Mouse (Mus musculus): ENCODE data around the gene Hsd11b2. TPM values are rescaled to one million over a fixed set of nuclear protein-coding genes. Genes with fewer than 3 reads are reported as not detected.

Hsd11b2 gene
- total RNA-seq (2021), result not detected
- long read RNA-seq, experiment 1, result 0 reads
- long read RNA-seq, experiment 2, result 0 reads

DNA sequence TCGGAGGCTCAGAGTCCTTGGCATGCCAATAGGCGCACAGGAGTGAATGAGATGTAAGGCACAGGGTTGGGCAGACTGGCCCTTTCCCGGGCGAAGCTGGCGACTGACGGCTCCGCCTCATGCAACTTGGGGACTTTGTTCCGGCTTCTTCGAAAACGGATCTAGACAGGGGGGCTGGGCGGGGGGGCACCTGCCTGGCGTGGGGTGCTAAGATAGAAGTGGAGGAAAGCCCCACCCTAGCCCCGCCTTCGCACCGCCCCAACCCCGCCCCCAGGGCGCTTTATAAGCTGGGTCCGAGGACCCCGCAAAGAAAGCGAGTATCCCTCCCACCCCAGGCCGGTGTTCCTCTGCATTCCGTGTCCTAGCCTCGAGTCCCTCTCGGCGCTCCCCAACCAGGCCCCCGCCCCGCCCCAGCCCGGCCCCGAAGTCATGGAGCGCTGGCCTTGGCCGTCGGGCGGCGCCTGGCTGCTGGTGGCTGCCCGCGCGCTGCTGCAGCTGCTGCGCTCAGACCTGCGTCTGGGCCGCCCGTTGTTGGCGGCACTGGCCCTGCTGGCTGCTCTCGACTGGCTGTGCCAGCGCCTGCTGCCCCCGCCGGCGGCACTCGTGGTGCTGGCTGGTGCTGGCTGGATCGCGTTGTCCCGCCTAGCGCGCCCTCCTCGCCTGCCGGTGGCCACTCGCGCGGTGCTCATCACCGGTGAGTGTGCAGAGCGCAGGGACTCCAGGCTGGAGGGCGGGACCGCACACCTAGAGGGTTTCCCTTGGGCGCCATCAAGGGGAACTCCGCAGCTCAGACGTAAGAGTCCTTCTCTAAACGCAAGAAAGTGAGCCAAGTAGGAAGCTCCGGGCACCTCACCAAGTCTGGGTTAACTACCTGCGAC is at the start of gene Hsd11b2:
Gene Hsd11b2, plus strand, starts transcription at position 320 of the 878 bp plus-strand sequence.
- Histone ChIP-seq H3K4me3 (peak within 1 kb of the TSS; percentile 51), H3K27ac (no peak within 1 kb of the TSS)
- DNase-seq (ENCODE audit: low spot score in 2 of 2), result no peak
- TF ChIP-seq CTCF (conservative IDR thresholded peaks at IDR 0.05), result peak; percentile 26

DNA sequence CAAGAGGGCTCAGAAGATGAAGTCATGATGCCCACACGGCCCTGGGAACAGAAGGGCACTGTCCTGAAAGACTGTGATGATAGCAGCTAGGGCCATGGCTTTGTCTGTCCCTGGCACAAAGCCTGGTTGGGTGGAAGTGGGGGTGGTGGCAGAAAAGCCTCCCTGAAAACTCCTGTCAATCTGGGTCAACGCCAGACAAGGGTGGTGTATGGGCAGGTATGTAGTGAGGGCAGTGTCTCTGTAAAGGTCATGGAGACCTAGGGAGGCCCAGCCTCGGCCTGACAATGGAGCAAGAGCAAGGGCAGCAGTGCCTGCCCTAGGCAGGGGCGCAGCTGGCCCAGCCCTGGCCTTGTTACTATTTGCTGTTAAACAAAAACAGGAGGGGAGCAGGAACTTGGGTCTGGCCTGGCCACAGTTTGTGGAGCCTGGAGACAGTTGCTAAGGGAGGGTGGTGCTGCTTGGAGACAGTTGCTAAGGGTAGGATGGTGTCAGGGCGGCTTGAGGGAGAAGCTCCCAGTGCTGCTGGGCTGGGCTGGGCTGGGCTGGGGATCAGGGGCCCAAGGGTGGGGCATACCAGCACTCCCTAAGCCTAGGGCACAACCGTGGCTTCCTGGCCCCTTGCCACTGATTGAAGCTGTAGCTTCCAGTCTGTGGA is 49.4 kb upstream of the Hsd11b2 start:
- H3K4me3 ChIP-seq, result peak overlapping the region; percentile 57
- TF ChIP-seq CTCF (conservative IDR thresholded peaks at IDR 0.05), result no peak
- DNase-seq (ENCODE audit: low spot score in 2 of 2), result peak; percentile 43 to 71
- peak overlapping the region; percentile 83 for H3K27ac ChIP-seq

DNA sequence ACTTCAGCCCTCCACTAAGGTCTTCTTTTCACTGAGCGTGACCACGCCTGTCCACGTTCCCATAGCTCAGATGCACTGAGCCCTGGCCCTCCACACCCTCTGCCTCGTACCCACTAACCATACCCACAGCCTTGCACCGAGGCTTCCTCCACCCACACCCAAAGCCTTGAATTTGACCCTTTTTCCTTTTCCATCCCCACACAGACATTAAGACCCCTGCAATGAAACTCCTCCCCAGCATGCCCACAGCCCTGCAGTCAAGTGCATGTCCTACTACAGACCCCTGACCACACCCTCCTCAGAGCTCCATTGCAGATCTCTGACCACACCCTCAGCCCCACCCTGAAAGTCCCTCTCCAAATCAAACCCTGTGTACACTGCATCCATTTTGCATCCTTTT is 48.7 kb upstream of the Hsd11b2 start:
- Histone ChIP-seq H3K4me3 (peak overlapping the region; percentile 57), H3K27ac (peak overlapping the region; percentile 83)
- no peak for DNase-seq (ENCODE audit: low spot score in 2 of 2)
- no peak for TF ChIP-seq CTCF (conservative IDR thresholded peaks at IDR 0.05)

DNA sequence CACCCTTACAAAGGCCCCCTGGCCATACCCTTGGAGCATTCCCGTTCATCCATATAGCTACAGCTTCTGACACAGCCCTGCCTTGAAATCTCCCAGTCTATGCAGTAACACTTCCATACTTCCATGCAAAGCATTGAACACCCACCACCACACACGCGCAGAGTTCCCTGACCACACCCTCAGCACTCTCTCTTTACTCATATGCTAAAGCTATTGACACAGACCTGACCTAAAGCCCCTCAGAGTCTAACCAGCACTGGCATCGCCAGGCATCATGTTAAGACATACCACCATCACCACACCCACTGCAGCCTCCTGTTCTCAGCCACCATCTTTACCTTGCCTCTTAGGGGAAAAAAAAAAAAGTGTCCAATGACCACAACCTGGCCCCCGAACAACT is 48.3 kb upstream of the Hsd11b2 start:
- no peak for DNase-seq (ENCODE audit: low spot score in 2 of 2)
- H3K27ac ChIP-seq, result peak overlapping the region; percentile 83
- no peak for TF ChIP-seq CTCF (conservative IDR thresholded peaks at IDR 0.05)

DNA sequence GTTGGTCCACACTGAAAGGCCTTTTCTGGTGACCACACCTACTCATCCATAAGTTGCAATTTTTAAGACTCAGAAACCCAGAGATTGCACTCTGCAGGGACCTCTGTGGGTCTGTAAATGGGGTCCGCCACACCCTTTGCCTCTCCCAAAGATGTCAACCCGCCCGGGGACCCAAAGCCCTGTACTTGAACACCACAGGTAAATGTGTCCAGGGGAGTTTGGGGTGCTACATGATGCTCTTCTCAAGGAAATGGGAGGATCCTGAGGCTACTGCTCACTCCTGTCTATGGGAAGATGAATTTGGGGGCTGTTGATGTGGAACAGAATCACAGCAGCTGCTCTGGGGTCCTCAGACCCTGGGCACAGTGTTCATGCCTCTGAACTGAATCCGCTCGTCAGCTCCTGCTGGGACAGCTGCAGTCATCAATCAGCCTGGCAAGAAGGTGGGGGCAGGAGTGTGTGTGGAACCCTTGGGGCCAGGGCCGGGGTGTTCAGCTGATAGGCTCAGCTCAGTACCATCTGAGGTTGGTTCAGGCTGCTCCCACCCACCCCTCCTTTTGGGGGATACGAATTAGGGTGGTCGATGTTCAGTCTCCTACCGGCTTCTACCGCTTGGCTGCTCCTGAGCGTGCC is 47.8 kb upstream of the Hsd11b2 start:
- peak overlapping the region; percentile 57 for H3K4me3 ChIP-seq

More for the DNA sequence above, 48.3 kb upstream of the Hsd11b2 start:
- peak overlapping the region; percentile 57 for H3K4me3 ChIP-seq

DNA sequence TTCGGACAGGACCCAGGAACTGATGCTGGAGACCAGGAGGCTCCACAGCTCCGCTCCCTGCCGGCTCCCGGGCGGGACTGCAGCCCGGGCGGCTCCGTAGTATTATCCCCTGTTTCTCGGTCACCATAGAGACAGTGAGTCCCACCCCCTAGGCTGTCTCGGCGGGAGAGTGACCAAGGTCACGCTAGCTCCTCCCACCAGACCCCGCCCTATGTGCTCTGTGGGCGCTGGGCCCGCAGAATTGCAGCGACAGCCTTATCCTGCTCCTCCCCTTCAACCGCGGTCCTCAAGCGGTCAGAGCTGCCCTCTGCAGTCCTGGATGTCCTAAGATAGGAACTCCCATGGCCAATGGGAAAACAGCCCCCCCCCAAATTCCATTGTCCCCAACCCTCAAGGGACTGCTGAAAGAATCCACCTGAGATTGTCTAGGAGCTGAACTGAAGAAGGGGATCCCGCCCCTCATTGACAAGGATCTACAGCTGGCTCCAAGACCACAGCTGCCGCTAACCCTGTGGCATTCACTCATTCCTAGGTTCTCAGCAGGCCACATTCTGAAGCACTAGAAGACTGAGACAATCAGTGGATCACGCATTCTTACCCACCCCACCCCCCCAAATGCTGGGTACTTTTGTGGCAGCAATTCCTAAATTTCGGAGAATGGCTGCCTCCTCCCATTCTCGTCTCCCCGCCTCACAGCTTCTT is 47.1 kb upstream of the Hsd11b2 start, which contains the start of gene Tppp3:
Gene Tppp3, minus strand, starts transcription at position 213 of the 702 bp plus-strand sequence.
- peak within 1 kb of the TSS; percentile 57 for H3K4me3 ChIP-seq
- peak; percentile 78 for TF ChIP-seq CTCF (conservative IDR thresholded peaks at IDR 0.05)
- peak within 1 kb of the TSS; percentile 83 for H3K27ac ChIP-seq
- peak; percentile 82 to 85 for DNase-seq (ENCODE audit: low spot score in 2 of 2)

More for the DNA sequence above, 47.8 kb upstream of the Hsd11b2 start:
- no peak for DNase-seq (ENCODE audit: low spot score in 2 of 2)
- no peak for TF ChIP-seq CTCF (conservative IDR thresholded peaks at IDR 0.05)
- peak overlapping the region; percentile 83 for H3K27ac ChIP-seq

DNA sequence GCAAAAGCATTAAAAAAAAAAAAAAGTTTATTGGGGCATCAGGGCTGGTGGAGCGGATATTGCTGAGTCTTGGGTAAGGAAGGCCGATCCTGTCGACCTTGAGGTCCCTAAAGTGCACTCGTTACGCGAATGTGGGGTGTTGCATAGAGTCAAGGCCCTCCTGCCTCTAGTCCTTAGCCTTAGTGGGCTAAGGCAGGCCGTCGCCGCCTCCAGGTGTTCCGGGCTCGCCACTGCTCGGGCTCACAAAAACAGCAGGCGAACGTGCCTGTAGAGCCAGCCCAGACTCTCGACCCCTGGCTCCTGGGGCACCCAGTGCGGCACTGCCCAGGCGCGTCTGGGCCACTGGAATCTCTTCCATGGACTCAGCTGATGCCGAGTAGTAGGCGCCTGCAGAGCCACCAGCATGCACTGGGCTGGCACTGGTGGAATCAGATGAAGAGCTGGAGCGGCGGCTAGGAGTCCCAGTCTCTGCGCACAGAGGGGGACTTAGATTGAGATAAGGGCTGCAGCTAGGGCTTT is 46.1 kb upstream of the Hsd11b2 start:
- Histone ChIP-seq H3K27ac (no peak overlapping the region), H3K4me3 (no peak overlapping the region)
- no peak for DNase-seq (ENCODE audit: low spot score in 2 of 2)
- TF ChIP-seq CTCF (conservative IDR thresholded peaks at IDR 0.05), result no peak

DNA sequence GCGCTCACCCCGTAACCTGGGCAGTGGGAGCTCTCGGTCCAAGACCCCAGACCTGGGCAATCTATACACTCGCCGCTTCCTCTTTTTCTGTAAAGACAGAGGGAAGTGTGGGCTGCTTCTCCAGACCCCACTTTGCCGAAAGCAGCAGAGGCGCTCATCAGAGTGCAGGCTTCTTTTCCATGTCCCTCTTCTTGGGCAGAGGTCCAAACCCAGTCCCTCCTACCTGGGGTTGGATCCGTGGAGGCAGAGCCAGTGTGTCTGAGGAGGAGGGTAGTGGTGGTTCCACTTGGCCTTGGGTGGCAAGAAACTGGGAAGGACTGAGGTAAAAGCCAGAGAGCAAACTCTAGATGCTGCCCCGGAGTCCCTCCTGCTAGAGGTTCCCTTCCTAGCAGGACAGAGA is 45.6 kb upstream of the Hsd11b2 start:
- H3K4me3 ChIP-seq, result no peak overlapping the region
- no peak overlapping the region for H3K27ac ChIP-seq
- DNase-seq (ENCODE audit: low spot score in 2 of 2), result no peak
- TF ChIP-seq CTCF (conservative IDR thresholded peaks at IDR 0.05), result no peak

DNA sequence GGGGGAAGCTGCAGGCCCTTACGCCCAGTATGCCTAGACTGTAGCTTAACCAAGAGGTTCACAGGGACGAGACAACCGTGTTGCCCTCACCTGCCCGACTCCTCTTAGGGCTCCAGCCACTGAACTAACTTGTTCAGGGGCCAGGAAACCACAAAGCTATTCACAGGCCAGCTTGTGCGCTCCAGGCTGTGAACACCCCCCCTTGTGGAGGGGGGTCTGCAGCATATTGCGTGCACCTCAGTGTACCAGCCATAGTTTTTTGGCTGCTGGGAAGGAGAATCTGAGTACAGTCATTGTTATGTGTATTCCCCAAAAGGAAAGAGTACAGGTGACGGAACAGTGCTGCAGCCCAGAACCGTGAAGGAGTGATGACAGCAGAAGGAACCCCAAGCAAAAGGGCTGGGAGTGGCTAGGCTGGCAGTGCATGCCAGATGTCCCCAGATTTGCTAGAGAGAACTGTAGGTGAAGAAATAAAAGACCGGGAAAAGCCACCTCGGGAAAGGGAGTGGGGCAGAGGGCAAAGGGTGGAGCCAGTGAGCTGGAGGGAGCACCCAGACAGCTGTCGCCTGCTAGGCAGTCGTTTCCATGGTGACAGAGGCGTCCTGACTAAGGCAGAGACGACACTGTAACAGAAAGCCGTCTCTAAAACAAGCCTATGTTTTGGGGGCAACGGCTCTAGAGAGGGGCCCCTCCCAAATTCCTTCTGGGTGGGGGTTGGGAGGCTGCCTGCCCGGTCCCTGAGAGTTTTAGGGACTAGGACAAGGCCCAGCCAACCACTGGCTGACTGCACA is 44.5 kb upstream of the Hsd11b2 start:
- TF ChIP-seq CTCF (conservative IDR thresholded peaks at IDR 0.05), result no peak
- no peak overlapping the region for H3K4me3 ChIP-seq
- DNase-seq (ENCODE audit: low spot score in 2 of 2), result no peak
- H3K27ac ChIP-seq, result peak overlapping the region; percentile 49; the same call in 1 of the 2 replicates

DNA sequence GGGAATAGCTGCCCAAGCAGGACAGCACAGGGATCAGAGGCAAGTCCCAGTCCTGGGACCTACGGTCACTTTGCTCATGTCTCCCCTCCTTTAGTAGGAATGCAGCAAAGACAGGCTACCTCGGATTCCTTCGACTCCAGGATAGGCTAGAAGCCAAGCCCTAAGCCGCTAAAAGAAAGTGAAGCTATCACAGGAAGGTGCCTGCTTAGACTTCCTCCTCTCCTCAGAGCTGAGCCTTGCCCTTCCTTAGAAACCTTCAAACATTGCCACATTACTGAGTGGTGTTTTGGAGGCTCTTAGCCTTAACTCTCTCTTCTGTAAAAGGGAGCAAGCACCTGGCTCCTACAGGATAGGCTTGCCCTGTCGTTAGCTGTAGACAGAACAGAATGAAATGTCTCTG is 43.9 kb upstream of the Hsd11b2 start:
- Histone ChIP-seq H3K27ac (peak overlapping the region; percentile 49; the same call in 1 of the 2 replicates), H3K4me3 (no peak overlapping the region)
- no peak for TF ChIP-seq CTCF (conservative IDR thresholded peaks at IDR 0.05)
- no peak for DNase-seq (ENCODE audit: low spot score in 2 of 2)

DNA sequence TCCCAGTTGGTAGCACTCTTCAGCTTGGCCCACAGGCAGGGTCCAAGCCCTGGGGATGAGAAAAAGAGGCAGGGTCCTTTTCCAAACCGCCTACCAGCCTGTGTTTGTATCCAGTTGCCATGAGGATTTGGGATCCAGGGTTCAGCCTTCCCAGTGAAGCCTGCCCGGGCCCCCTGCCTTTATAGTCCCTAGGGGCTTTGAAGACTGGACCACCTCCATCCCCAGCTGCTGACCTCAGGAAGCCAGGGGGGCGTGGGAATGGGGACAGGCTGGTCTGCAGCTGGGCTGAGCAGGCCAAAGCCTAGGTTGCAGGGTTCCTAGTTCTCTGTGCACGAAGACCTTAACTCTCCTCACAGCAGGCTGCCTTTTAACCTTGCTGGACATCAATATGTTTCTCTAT is 43.3 kb upstream of the Hsd11b2 start:
- peak overlapping the region; percentile 49; the same call in 1 of the 2 replicates for H3K27ac ChIP-seq
- DNase-seq (ENCODE audit: low spot score in 2 of 2), result no peak
- H3K4me3 ChIP-seq, result no peak overlapping the region
- TF ChIP-seq CTCF (conservative IDR thresholded peaks at IDR 0.05), result no peak

All from layer of hippocampus, adult 2 months (tissue).